In the genomic region with DNA sequence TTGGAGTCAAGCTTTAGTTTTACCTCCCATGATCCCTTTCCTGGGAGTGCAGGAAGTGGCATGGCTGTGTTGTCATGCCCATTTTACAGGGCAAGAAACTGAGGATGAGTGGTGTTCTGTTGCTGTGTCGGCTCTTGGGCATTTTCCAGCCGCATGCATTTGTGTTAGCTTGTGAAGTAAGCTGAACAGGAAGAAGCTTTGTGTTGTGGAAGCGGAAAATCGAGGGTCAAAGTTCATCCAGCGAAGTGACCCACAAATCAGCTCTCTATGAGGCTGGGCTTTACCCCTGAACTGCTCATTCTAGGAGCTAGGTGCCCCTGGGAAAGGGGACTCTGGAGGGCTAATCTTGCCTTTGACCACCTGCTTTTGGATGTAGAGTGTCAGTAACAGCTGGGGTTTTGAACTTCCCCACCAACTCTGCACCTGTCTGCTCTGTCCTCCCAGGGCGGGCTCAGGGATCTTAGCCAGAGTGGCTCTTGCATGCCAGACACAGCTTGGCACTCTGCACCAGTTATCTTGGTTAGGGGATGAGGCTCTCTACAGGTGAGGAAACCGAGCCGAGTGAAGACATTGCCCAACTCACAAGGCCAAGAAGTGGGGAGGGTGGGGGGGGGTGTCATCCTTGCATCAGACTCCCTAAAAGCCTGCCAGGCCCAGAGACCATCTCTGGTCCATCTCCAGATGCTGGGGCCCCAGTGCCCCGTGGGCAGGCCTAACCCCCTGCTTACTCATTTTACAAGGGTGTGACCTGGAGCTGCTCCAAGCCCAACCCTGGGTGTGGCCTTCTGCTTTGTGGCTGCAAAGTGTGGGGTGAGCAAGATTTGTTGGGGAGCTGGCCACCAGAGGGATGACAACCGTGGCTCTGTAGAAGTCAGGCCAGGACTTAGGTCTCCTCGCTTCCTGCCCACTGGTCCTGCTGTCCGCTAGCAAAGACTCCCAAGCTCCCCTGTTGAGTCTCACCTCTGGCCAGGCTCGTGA, we compare ENCODE assay signal across 8 mouse cellular contexts. TPM values are rescaled to one million over a fixed set of nuclear protein-coding genes. Genes with fewer than 3 reads are reported as not detected.
A peak's percentile ranks its signal among the peaks of the same experiment; 100 is the strongest.
DNase-seq lines count a peak whose midpoint lies in the region; ATAC-seq and TF ChIP-seq lines count a peak whose summit lies in the region.

No protein-coding gene starts in this region.

- peak; percentile 88 for DNase-seq in midbrain, embryonic 11.5 days (ENCODE audit: low spot score, missing footprints)
- DNase-seq in midbrain, postnatal 0 days (ENCODE audit: low spot score), result no peak
- peak; percentile 67 for DNase-seq in embryonic facial prominence, embryonic 14.5 days (ENCODE audit: low spot score)
- DNase-seq in ovary, postnatal 14 days (ENCODE audit: low spot score), result no peak
- DNase-seq in layer of hippocampus, adult 9-10 months (ENCODE audit: low spot score), result no peak
- DNase-seq in testis, postnatal 10 days (ENCODE audit: low spot score), result no peak

- H3K9me3 ChIP-seq in midbrain, embryonic 11.5 days (ENCODE audit: control insufficient read depth, low read length), result no peaks in the 10 kb centered on the region
- no peaks in the 10 kb centered on the region for H3K9me3 ChIP-seq in midbrain, postnatal 0 days (ENCODE audit: low read length)
- no peaks in the 10 kb centered on the region for H3K9me3 ChIP-seq in embryonic facial prominence, embryonic 14.5 days (ENCODE audit: control insufficient read depth, low read length)
- H3K9me3 ChIP-seq in limb, embryonic 12.5 days, result no peaks in the 10 kb centered on the region
- H3K9me3 ChIP-seq in midbrain, embryonic 13.5 days, result no peaks in the 10 kb centered on the region

- no peak overlapping the region for H3K27ac ChIP-seq in midbrain, embryonic 11.5 days (ENCODE audit: low read depth, low read length)
- no peak overlapping the region for H3K27ac ChIP-seq in midbrain, postnatal 0 days (ENCODE audit: low read depth, low read length)
- no peak overlapping the region for H3K27ac ChIP-seq in embryonic facial prominence, embryonic 14.5 days (replicated peaks; ENCODE audit: low read depth, low read length)
- H3K27ac ChIP-seq in limb, embryonic 12.5 days, result no peak overlapping the region; the same call in none of the 2 replicates
- H3K27ac ChIP-seq in midbrain, embryonic 13.5 days, result no peak overlapping the region

- H3K4me2 ChIP-seq in midbrain, embryonic 11.5 days, result peak overlapping the region; percentile 98
- H3K4me2 ChIP-seq in midbrain, postnatal 0 days (ENCODE audit: low read depth, low read length, poor library complexity, severe bottlenecking), result no peak overlapping the region
- peak overlapping the region; percentile 100 for H3K4me2 ChIP-seq in embryonic facial prominence, embryonic 14.5 days (ENCODE audit: low read depth, low read length)
- H3K4me2 ChIP-seq in limb, embryonic 12.5 days, result peak overlapping the region; percentile 97
- H3K4me2 ChIP-seq in midbrain, embryonic 13.5 days (replicated peaks), result peak overlapping the region; percentile 100

- H3K9ac ChIP-seq in midbrain, embryonic 11.5 days (ENCODE audit: low read length), result peak overlapping the region; percentile 11; the same call in 1 of the 2 replicates
- H3K9ac ChIP-seq in midbrain, postnatal 0 days (replicated peaks; ENCODE audit: low read length, poor library complexity, severe bottlenecking), result no peak overlapping the region
- peak overlapping the region; percentile 73 for H3K9ac ChIP-seq in embryonic facial prominence, embryonic 14.5 days (ENCODE audit: low read depth, low read length)
- peak overlapping the region; percentile 27 for H3K9ac ChIP-seq in limb, embryonic 12.5 days (replicated peaks)
- H3K9ac ChIP-seq in midbrain, embryonic 13.5 days (replicated peaks), result no peak overlapping the region

- ATAC-seq in midbrain, embryonic 11.5 days (ENCODE audit: low FRiP score), result no peak
- no peak for ATAC-seq in midbrain, postnatal 0 days (ENCODE audit: low FRiP score)
- no peak for ATAC-seq in embryonic facial prominence, embryonic 14.5 days (ENCODE audit: low read depth)
- no peak for ATAC-seq in limb, embryonic 12.5 days (ENCODE audit: insufficient number of reproducible peaks, insufficient read depth, low FRiP score, low TSS enrichment, low read depth)
- ATAC-seq in midbrain, embryonic 13.5 days, result no peak

- H3K36me3 ChIP-seq in midbrain, embryonic 11.5 days (ENCODE audit: control insufficient read depth, insufficient read depth, low read length), result no peaks in the 10 kb centered on the region
- H3K36me3 ChIP-seq in midbrain, postnatal 0 days (ENCODE audit: insufficient read depth, low read length), result no peaks in the 10 kb centered on the region
- H3K36me3 ChIP-seq in embryonic facial prominence, embryonic 14.5 days (ENCODE audit: control insufficient read depth, insufficient read depth, low read length), result no peaks in the 10 kb centered on the region
- 0 out of 2 replicates have a peak, but pooled peaks cover 7% of the 10 kb centered on the region for H3K36me3 ChIP-seq in limb, embryonic 12.5 days
- no peaks in the 10 kb centered on the region for H3K36me3 ChIP-seq in midbrain, embryonic 13.5 days

- TF ChIP-seq CTCF in midbrain, postnatal 0 days (IDR thresholded peaks at IDR 0.05), result no peak

- peak overlapping the region; percentile 78 for H3K4me3 ChIP-seq in midbrain, embryonic 11.5 days (ENCODE audit: low read depth, low read length)
- no peak overlapping the region for H3K4me3 ChIP-seq in midbrain, postnatal 0 days (ENCODE audit: low read depth, low read length)
- peak overlapping the region; percentile 76 for H3K4me3 ChIP-seq in embryonic facial prominence, embryonic 14.5 days (ENCODE audit: low read depth, low read length)
- peak overlapping the region; percentile 78; the same call in 1 of the 2 replicates for H3K4me3 ChIP-seq in limb, embryonic 12.5 days (replicated peaks)
- H3K4me3 ChIP-seq in midbrain, embryonic 13.5 days (replicated peaks), result peak overlapping the region; percentile 71; the same call in 1 of the 2 replicates

- no peaks in the 10 kb centered on the region for H3K27me3 ChIP-seq in midbrain, embryonic 11.5 days (ENCODE audit: control insufficient read depth, insufficient read depth, low read length)
- no peaks in the 10 kb centered on the region for H3K27me3 ChIP-seq in midbrain, postnatal 0 days (ENCODE audit: insufficient read depth, low read length)
- no peaks in the 10 kb centered on the region for H3K27me3 ChIP-seq in embryonic facial prominence, embryonic 14.5 days (replicated peaks; ENCODE audit: control insufficient read depth, insufficient read depth, low read length)
- no peaks in the 10 kb centered on the region for H3K27me3 ChIP-seq in limb, embryonic 12.5 days
- H3K27me3 ChIP-seq in midbrain, embryonic 13.5 days, result peaks cover 5% of the 10 kb centered on the region; the same call in 1 of the 2 replicates

- H3K4me1 ChIP-seq in midbrain, embryonic 11.5 days (ENCODE audit: control insufficient read depth, insufficient read depth, low read length), result peaks cover 25% of the 10 kb centered on the region
- no peaks in the 10 kb centered on the region for H3K4me1 ChIP-seq in midbrain, postnatal 0 days (ENCODE audit: insufficient read depth, low read length)
- H3K4me1 ChIP-seq in embryonic facial prominence, embryonic 14.5 days (ENCODE audit: control insufficient read depth, insufficient read depth, low read length), result peaks cover 25% of the 10 kb centered on the region
- peaks cover 56% of the 10 kb centered on the region for H3K4me1 ChIP-seq in limb, embryonic 12.5 days (replicated peaks)
- H3K4me1 ChIP-seq in midbrain, embryonic 13.5 days (replicated peaks), result peaks cover 58% of the 10 kb centered on the region

- WGBS in midbrain, embryonic 11.5 days, result 71% methylated on average over 13 of the region's 13 CpGs
- WGBS in midbrain, postnatal 0 days, result 58% methylated on average over 13 of the region's 13 CpGs
- WGBS in embryonic facial prominence, embryonic 14.5 days, result 68% methylated on average over 11 of the region's 13 CpGs
- WGBS in limb, embryonic 12.5 days, result 69% methylated on average over 13 of the region's 13 CpGs
- 64% methylated on average over 13 of the region's 13 CpGs for WGBS in midbrain, embryonic 13.5 days

RNA-seq across cellular contexts. Expression of a gene that starts 2.3 kb away (rescaled TPM):
- 6.8 and 8.0 TPM in 2 replicates for polyA plus RNA-seq in midbrain, embryonic 11.5 days (2014; fragmentation: Nextera tagmentation; extraction: Ambion mirVana)
- 1.1 and 2.0 TPM in 2 replicates for total RNA-seq in midbrain, postnatal 0 days (2014; rRNA removed)
- polyA plus RNA-seq in midbrain, postnatal 0 days (2015; fragmentation: Nextera tagmentation; extraction: Ambion mirVana), result 0.46 and 0.50 TPM in 2 replicates
- 7.9 and 10.1 TPM in 2 replicates for polyA plus RNA-seq in embryonic facial prominence, embryonic 14.5 days (2014; fragmentation: Nextera tagmentation; extraction: Ambion mirVana)
- polyA plus RNA-seq in limb, embryonic 12.5 days (2016; fragmentation: Nextera tagmentation; extraction: Ambion mirVana), result 10.6 and 10.8 TPM in 2 replicates
- polyA plus RNA-seq in midbrain, embryonic 13.5 days (2015; fragmentation: Nextera tagmentation; extraction: Ambion mirVana), result 3.8 and 4.0 TPM in 2 replicates

RNA-seq across cellular contexts. Expression of a gene that starts 31.2 kb away (rescaled TPM):
- 500 and 543 TPM in 2 replicates for polyA plus RNA-seq in midbrain, embryonic 11.5 days (2014; fragmentation: Nextera tagmentation; extraction: Ambion mirVana)
- total RNA-seq in midbrain, postnatal 0 days (2014; rRNA removed), result 121 and 208 TPM in 2 replicates
- 148 and 156 TPM in 2 replicates for polyA plus RNA-seq in midbrain, postnatal 0 days (2015; fragmentation: Nextera tagmentation; extraction: Ambion mirVana)
- 404 and 407 TPM in 2 replicates for polyA plus RNA-seq in embryonic facial prominence, embryonic 14.5 days (2014; fragmentation: Nextera tagmentation; extraction: Ambion mirVana)
- 652 and 658 TPM in 2 replicates for polyA plus RNA-seq in limb, embryonic 12.5 days (2016; fragmentation: Nextera tagmentation; extraction: Ambion mirVana)
- polyA plus RNA-seq in midbrain, embryonic 13.5 days (2015; fragmentation: Nextera tagmentation; extraction: Ambion mirVana), result 175 and 214 TPM in 2 replicates

RNA-seq across cellular contexts. Expression of a gene that starts 31.7 kb away (rescaled TPM):
- polyA plus RNA-seq in midbrain, embryonic 11.5 days (2014; fragmentation: Nextera tagmentation; extraction: Ambion mirVana), result 2.8 and 3.2 TPM in 2 replicates
- total RNA-seq in midbrain, postnatal 0 days (2014; rRNA removed), result 5.9 and 7.6 TPM in 2 replicates
- 3.7 and 4.1 TPM in 2 replicates for polyA plus RNA-seq in midbrain, postnatal 0 days (2015; fragmentation: Nextera tagmentation; extraction: Ambion mirVana)
- polyA plus RNA-seq in embryonic facial prominence, embryonic 14.5 days (2014; fragmentation: Nextera tagmentation; extraction: Ambion mirVana), result 8.1 and 11.3 TPM in 2 replicates
- 9.9 and 11.3 TPM in 2 replicates for polyA plus RNA-seq in limb, embryonic 12.5 days (2016; fragmentation: Nextera tagmentation; extraction: Ambion mirVana)
- 3.9 and 4.5 TPM in 2 replicates for polyA plus RNA-seq in midbrain, embryonic 13.5 days (2015; fragmentation: Nextera tagmentation; extraction: Ambion mirVana)

Comparison
In these comparisons a context has a peak if more than half of its experiments do, and no peak if none do; other contexts are left out.
1. DNase-seq: peak in midbrain, embryonic 11.5 days (single experiment) and embryonic facial prominence, embryonic 14.5 days (single experiment); none in midbrain, postnatal 0 days (single experiment), ovary, postnatal 14 days (single experiment), layer of hippocampus, adult 9-10 months (single experiment) and testis, postnatal 10 days (single experiment).
2. H3K9ac ChIP-seq: peak in midbrain, embryonic 11.5 days (single experiment), embryonic facial prominence, embryonic 14.5 days (single experiment) and limb, embryonic 12.5 days (single experiment); none in midbrain, postnatal 0 days (single experiment) and midbrain, embryonic 13.5 days (single experiment).